Mouse (Mus musculus) liver, embryonic 14.5 days (tissue): ENCODE measurements around the gene Ppp1r1a.

Source experiments
- CTCF ChIP-seq: IDR thresholded peaks from 2 replicates; pipeline ENCODE4 v1.5.1; 2016; ENCODE audit warnings: antibody characterized with exemption, low read depth, control low read depth
- EP300 ChIP-seq: IDR thresholded peaks from 2 replicates; pipeline ENCODE4 v1.6.1; 2016; ENCODE audit warnings: antibody characterized with exemption, low read depth

DNA sequence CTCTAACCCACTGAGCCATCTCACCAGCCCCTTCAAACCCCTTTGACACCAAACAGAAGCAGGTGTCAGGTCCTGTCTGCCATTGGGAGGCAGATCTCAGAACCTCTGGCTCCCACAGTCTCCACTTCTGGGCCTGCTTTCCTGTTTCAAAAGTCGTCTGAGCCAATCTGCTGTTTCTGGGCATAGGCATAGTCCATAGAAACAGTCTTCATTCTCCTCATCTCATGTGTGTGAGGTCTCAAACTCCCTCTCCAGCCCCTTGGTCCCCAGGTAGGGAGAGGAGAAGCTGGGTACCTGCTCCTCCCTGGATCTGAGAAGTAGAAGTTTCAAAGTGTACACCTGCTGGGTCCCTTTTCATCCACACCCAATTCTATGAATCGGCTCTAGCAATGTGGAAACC lies 1.3 kb downstream of the Ppp1r1a start:
- no peak for TF ChIP-seq CTCF
- TF ChIP-seq EP300, result no peak
